Mouse (Mus musculus): ENCODE data around the gene Spata45. TPM values are rescaled to one million over a fixed set of nuclear protein-coding genes. Genes with fewer than 3 reads are reported as not detected.
"Not testable (repeated sequence)": the region's sequence is repeated elsewhere in the genome, so short reads cannot be mapped to it uniquely, and the experiment has no call there.

Spata45 gene
- polyA plus RNA-seq, 1 experiment, result not detected

- H3K27me3 ChIP-seq (ENCODE audit: control insufficient read depth, insufficient read depth, insufficient read length), result no peaks in the 10 kb centered on the region
- no peak overlapping the region for H3ac ChIP-seq (ENCODE audit: control insufficient read depth, insufficient read length)
- peaks cover 15% of the 10 kb centered on the region for H3K79me2 ChIP-seq (ENCODE audit: control insufficient read depth, insufficient read depth)
- H3K4me2 ChIP-seq (ENCODE audit: low read depth), result no peak overlapping the region
- no peak for TF ChIP-seq TCF12 (IDR thresholded peaks at IDR 0.05; ENCODE audit: insufficient read depth, poor library complexity, severe bottlenecking)
- TF ChIP-seq REST (IDR thresholded peaks at IDR 0.05; ENCODE audit: insufficient read depth, insufficient read length), result no peak
- TF ChIP-seq E2F4 (IDR thresholded peaks at IDR 0.05; ENCODE audit: insufficient read depth), result no peak
- TF ChIP-seq POLR2A (IDR thresholded peaks at IDR 0.05; ENCODE audit: insufficient read length, low read depth), result no peak
- TF ChIP-seq CEBPB (IDR thresholded peaks at IDR 0.05; ENCODE audit: insufficient read depth, poor library complexity, severe bottlenecking), result no peak
- TF ChIP-seq MAX (IDR thresholded peaks at IDR 0.05; ENCODE audit: low read depth), result no peak
- TF ChIP-seq POLR2AphosphoS2 (IDR thresholded peaks at IDR 0.05; ENCODE audit: insufficient read length, low read depth), result no peak
- no peak for TF ChIP-seq TCF3 (IDR thresholded peaks at IDR 0.05; ENCODE audit: insufficient read length, low read depth)
- no peak for TF ChIP-seq SRF (IDR thresholded peaks at IDR 0.05; ENCODE audit: control insufficient read depth, insufficient read length, low read depth)
- TF ChIP-seq USF1 (IDR thresholded peaks at IDR 0.05; ENCODE audit: low read depth), result no peak
- no peak for TF ChIP-seq MYOG (IDR thresholded peaks at IDR 0.05; ENCODE audit: control insufficient read depth in 1 of 3, insufficient read depth in 1 of 3, insufficient read length in 2 of 3, low read depth in 2 of 3)
- TF ChIP-seq MYOD1 (IDR thresholded peaks at IDR 0.05; ENCODE audit: control insufficient read depth in 1 of 3, insufficient read length in 2 of 3, low read depth in 2 of 3), result no peak
- peaks cover 10% of the 10 kb centered on the region for H3K36me3 ChIP-seq (ENCODE audit: control insufficient read depth, insufficient read depth)
- no peak overlapping the region for H3K4me3 ChIP-seq
Measured at GRCm38 (mm10) chr1:191019803-191020202, 16.6 kb upstream of the Spata45 start.

GRCm38 (mm10) chr1:191020217-191020924, 16.1 kb upstream of the Spata45 start:
- H3K27me3 ChIP-seq (ENCODE audit: control insufficient read depth, insufficient read depth, insufficient read length), result no peaks in the 10 kb centered on the region
- H3K4me3 ChIP-seq, result no peak overlapping the region
- no peak overlapping the region for H3K4me2 ChIP-seq (ENCODE audit: low read depth)
- H3ac ChIP-seq (ENCODE audit: control insufficient read depth, insufficient read length), result no peak overlapping the region
- peaks cover 20% of the 10 kb centered on the region for H3K79me2 ChIP-seq (ENCODE audit: control insufficient read depth, insufficient read depth)
- H3K36me3 ChIP-seq (ENCODE audit: control insufficient read depth, insufficient read depth), result peaks cover 10% of the 10 kb centered on the region
- TF ChIP-seq REST (IDR thresholded peaks at IDR 0.05; ENCODE audit: insufficient read depth, insufficient read length) (no peak), CEBPB (IDR thresholded peaks at IDR 0.05; ENCODE audit: insufficient read depth, poor library complexity, severe bottlenecking) (no peak), USF1 (IDR thresholded peaks at IDR 0.05; ENCODE audit: low read depth) (no peak), MYOG (IDR thresholded peaks at IDR 0.05; ENCODE audit: control insufficient read depth in 1 of 3, insufficient read depth in 1 of 3, insufficient read length in 2 of 3, low read depth in 2 of 3) (no peak), MYOD1 (IDR thresholded peaks at IDR 0.05; ENCODE audit: control insufficient read depth in 1 of 3, insufficient read length in 2 of 3, low read depth in 2 of 3) (no peak), SRF (IDR thresholded peaks at IDR 0.05; ENCODE audit: control insufficient read depth, insufficient read length, low read depth) (no peak), POLR2A (IDR thresholded peaks at IDR 0.05; ENCODE audit: insufficient read length, low read depth) (no peak), TCF3 (IDR thresholded peaks at IDR 0.05; ENCODE audit: insufficient read length, low read depth) (no peak), E2F4 (IDR thresholded peaks at IDR 0.05; ENCODE audit: insufficient read depth) (no peak), MAX (IDR thresholded peaks at IDR 0.05; ENCODE audit: low read depth) (no peak), POLR2AphosphoS2 (IDR thresholded peaks at IDR 0.05; ENCODE audit: insufficient read length, low read depth) (no peak), TCF12 (IDR thresholded peaks at IDR 0.05; ENCODE audit: insufficient read depth, poor library complexity, severe bottlenecking) (no peak)

GRCm38 (mm10) chr1:191021016-191021415, 15.4 kb upstream of the Spata45 start:
- Histone ChIP-seq H3ac (ENCODE audit: control insufficient read depth, insufficient read length) (no peak overlapping the region), H3K4me3 (no peak overlapping the region), H3K36me3 (ENCODE audit: control insufficient read depth, insufficient read depth) (peaks cover 10% of the 10 kb centered on the region), H3K4me2 (ENCODE audit: low read depth) (no peak overlapping the region), H3K79me2 (ENCODE audit: control insufficient read depth, insufficient read depth) (peaks cover 22% of the 10 kb centered on the region), H3K27me3 (ENCODE audit: control insufficient read depth, insufficient read depth, insufficient read length) (no peaks in the 10 kb centered on the region)
- TF ChIP-seq POLR2A (IDR thresholded peaks at IDR 0.05; ENCODE audit: insufficient read length, low read depth) (no peak), USF1 (IDR thresholded peaks at IDR 0.05; ENCODE audit: low read depth) (no peak), E2F4 (IDR thresholded peaks at IDR 0.05; ENCODE audit: insufficient read depth) (no peak), SRF (IDR thresholded peaks at IDR 0.05; ENCODE audit: control insufficient read depth, insufficient read length, low read depth) (no peak), MYOG (IDR thresholded peaks at IDR 0.05; ENCODE audit: control insufficient read depth in 1 of 3, insufficient read depth in 1 of 3, insufficient read length in 2 of 3, low read depth in 2 of 3) (no peak), MAX (IDR thresholded peaks at IDR 0.05; ENCODE audit: low read depth) (no peak), MYOD1 (IDR thresholded peaks at IDR 0.05; ENCODE audit: control insufficient read depth in 1 of 3, insufficient read length in 2 of 3, low read depth in 2 of 3) (no peak), POLR2AphosphoS2 (IDR thresholded peaks at IDR 0.05; ENCODE audit: insufficient read length, low read depth) (no peak), TCF12 (IDR thresholded peaks at IDR 0.05; ENCODE audit: insufficient read depth, poor library complexity, severe bottlenecking) (no peak), TCF3 (IDR thresholded peaks at IDR 0.05; ENCODE audit: insufficient read length, low read depth) (no peak), REST (IDR thresholded peaks at IDR 0.05; ENCODE audit: insufficient read depth, insufficient read length) (no peak), CEBPB (IDR thresholded peaks at IDR 0.05; ENCODE audit: insufficient read depth, poor library complexity, severe bottlenecking) (no peak)

GRCm38 (mm10) chr1:191023140-191023539, 13.3 kb upstream of the Spata45 start:
- no peaks in the 10 kb centered on the region for H3K27me3 ChIP-seq (ENCODE audit: control insufficient read depth, insufficient read depth, insufficient read length)
- TF ChIP-seq POLR2A (IDR thresholded peaks at IDR 0.05; ENCODE audit: insufficient read length, low read depth), result no peak
- TF ChIP-seq TCF12 (IDR thresholded peaks at IDR 0.05; ENCODE audit: insufficient read depth, poor library complexity, severe bottlenecking), result no peak
- no peak for TF ChIP-seq POLR2AphosphoS2 (IDR thresholded peaks at IDR 0.05; ENCODE audit: insufficient read length, low read depth)
- no peak for TF ChIP-seq MYOD1 (IDR thresholded peaks at IDR 0.05; ENCODE audit: control insufficient read depth in 1 of 3, insufficient read length in 2 of 3, low read depth in 2 of 3)
- no peak for TF ChIP-seq REST (IDR thresholded peaks at IDR 0.05; ENCODE audit: insufficient read depth, insufficient read length)
- TF ChIP-seq MAX (IDR thresholded peaks at IDR 0.05; ENCODE audit: low read depth), result no peak
- no peak for TF ChIP-seq SRF (IDR thresholded peaks at IDR 0.05; ENCODE audit: control insufficient read depth, insufficient read length, low read depth)
- TF ChIP-seq E2F4 (IDR thresholded peaks at IDR 0.05; ENCODE audit: insufficient read depth), result no peak
- TF ChIP-seq MYOG (IDR thresholded peaks at IDR 0.05; ENCODE audit: control insufficient read depth in 1 of 3, insufficient read depth in 1 of 3, insufficient read length in 2 of 3, low read depth in 2 of 3), result no peak
- TF ChIP-seq USF1 (IDR thresholded peaks at IDR 0.05; ENCODE audit: low read depth), result no peak
- TF ChIP-seq TCF3 (IDR thresholded peaks at IDR 0.05; ENCODE audit: insufficient read length, low read depth), result no peak
- TF ChIP-seq CEBPB (IDR thresholded peaks at IDR 0.05; ENCODE audit: insufficient read depth, poor library complexity, severe bottlenecking), result no peak

GRCm38 (mm10) chr1:191023806-191024205, 12.6 kb upstream of the Spata45 start:
- peaks cover 22% of the 10 kb centered on the region for H3K79me2 ChIP-seq (ENCODE audit: control insufficient read depth, insufficient read depth)
- not testable (repeated sequence) for H3ac ChIP-seq (ENCODE audit: control insufficient read depth, insufficient read length); H3K36me3 ChIP-seq (ENCODE audit: control insufficient read depth, insufficient read depth); H3K27me3 ChIP-seq (ENCODE audit: control insufficient read depth, insufficient read depth, insufficient read length); H3K4me3 ChIP-seq; H3K4me2 ChIP-seq (ENCODE audit: low read depth)

More at GRCm38 (mm10) chr1:191023140-191023539, 13.3 kb upstream of the Spata45 start:
- H3ac ChIP-seq (ENCODE audit: control insufficient read depth, insufficient read length), result no peak overlapping the region
- H3K36me3 ChIP-seq (ENCODE audit: control insufficient read depth, insufficient read depth), result peaks cover 4% of the 10 kb centered on the region
- H3K79me2 ChIP-seq (ENCODE audit: control insufficient read depth, insufficient read depth), result peaks cover 22% of the 10 kb centered on the region
- H3K4me2 ChIP-seq (ENCODE audit: low read depth), result no peak overlapping the region
- no peak overlapping the region for H3K4me3 ChIP-seq
